Mouse (Mus musculus) T-helper 1 cell (primary cell): Measurements from ENCODE around the gene Gnb4.

Experiments
- in situ Hi-C: fragments of 300-600 bp; cut with MboI, MseI; formaldehyde crosslinking; loops from one replicate; pipeline ENCODE4 v1.15.1; 2025; ENCODE audit warnings: high pct_unique_total_duplicates

Gnb4 gene

GRCm38 (mm10) chr3:32615376-32615775 is 1.0 kb downstream of the Gnb4 start:
- in situ Hi-C loops: no loop called here

- in situ Hi-C loops: loop anchor here (5.0 kb wide), 1 partner anchor 83 kb away; no protein-coding TSS in a partner anchor
These were observed 1.6 kb downstream of the Gnb4 start for GRCm38 (mm10) chr3:32614786-32615185.

GRCm38 (mm10) chr3:32611606-32612170 is 4.7 kb downstream of the Gnb4 start:
- in situ Hi-C loops: loop anchor here (5.0 kb wide), 1 partner anchor 86 kb away; no protein-coding TSS in a partner anchor

- in situ Hi-C loops: loop anchor here (5.0 kb wide), 1 partner anchor 87 kb away; no protein-coding TSS in a partner anchor
These were observed 5.8 kb downstream of the Gnb4 start for GRCm38 (mm10) chr3:32610560-32610959.

- in situ Hi-C loops: no loop called here
These were observed 7.2 kb downstream of the Gnb4 start for GRCm38 (mm10) chr3:32609233-32609632.

- in situ Hi-C loops: no loop called here
These were observed 15.3 kb downstream of the Gnb4 start for GRCm38 (mm10) chr3:32601055-32601454.

DNA sequence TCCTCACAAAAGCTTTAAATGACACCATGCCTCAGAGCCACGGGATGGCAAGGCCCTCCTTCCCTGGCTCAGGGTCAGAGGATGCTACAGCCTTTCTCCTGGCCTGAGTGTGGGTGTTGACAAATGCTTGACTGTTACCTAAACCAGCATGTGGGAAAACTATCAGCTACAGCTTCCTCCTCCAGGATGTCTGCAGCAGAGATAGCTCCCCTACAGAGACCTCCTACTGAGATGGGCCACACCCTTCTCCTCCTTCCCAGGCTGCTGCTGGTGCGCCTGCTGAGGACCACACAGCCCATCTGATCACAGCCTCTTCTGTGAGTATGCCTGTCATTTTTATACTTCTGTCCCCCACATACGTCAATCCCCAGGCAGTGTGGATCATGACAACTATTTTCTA is 17.1 kb downstream of the Gnb4 start:
- in situ Hi-C loops: loop anchor here (10.0 kb wide), 1 partner anchor 1215 kb away; no protein-coding TSS in a partner anchor

GRCm38 (mm10) chr3:32595080-32595479 is 21.3 kb downstream of the Gnb4 start:
- in situ Hi-C loops: loop anchor here (10.0 kb wide), 1 partner anchor 1220 kb away; no protein-coding TSS in a partner anchor

GRCm38 (mm10) chr3:32586274-32586673 is 30.1 kb downstream of the Gnb4 start:
- in situ Hi-C loops: no loop called here

- in situ Hi-C loops: no loop called here
These were observed 32.9 kb downstream of the Gnb4 start for GRCm38 (mm10) chr3:32583489-32583888.

DNA sequence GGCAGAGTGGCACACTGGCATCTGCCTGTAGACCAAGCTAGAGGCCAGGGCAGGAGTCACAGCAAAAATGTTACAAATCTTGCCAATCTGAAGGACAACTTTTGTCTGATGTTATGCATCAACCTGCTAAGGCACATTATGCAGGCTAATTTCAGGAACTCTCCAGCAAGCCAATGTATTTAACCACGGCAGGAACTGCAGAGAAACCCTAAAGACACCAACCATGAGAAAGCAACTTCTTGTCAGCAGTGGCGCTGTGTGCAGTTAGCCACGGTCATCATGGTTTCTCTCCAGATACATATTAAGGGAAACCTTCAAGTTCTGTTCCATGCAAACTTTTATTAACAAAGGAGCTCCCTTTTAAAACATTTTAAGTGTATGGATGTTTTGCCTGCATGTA is 34.5 kb downstream of the Gnb4 start:
- in situ Hi-C loops: no loop called here

DNA sequence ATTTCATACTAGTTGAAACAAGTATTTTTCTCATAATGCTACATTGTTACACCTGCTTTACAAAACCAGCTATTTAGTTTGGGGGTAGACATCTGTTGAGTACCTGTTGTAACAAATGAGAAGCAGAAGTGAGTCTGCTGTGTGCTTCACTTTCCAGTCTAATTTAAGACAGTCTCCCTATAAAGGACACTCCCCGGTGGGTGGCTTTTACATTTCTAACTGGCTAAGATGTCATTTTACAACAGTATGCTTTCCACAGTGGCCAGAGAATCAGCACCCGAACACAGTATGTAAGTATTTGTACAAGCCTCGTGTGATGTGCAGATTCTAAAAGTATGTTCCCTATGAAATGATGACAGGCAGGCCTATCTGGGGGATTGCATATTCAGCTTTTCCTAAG is 35.6 kb downstream of the Gnb4 start:
- in situ Hi-C loops: no loop called here

GRCm38 (mm10) chr3:32578772-32579171 is 37.6 kb downstream of the Gnb4 start:
- in situ Hi-C loops: no loop called here

GRCm38 (mm10) chr3:32575151-32575550 is 41.2 kb downstream of the Gnb4 start:
- in situ Hi-C loops: no loop called here

- in situ Hi-C loops: no loop called here
These were observed 42.5 kb downstream of the Gnb4 start for GRCm38 (mm10) chr3:32573881-32574280.

GRCm38 (mm10) chr3:32573086-32573485 is 43.3 kb downstream of the Gnb4 start:
- in situ Hi-C loops: no loop called here

- in situ Hi-C loops: no loop called here
These were observed 53.0 kb downstream of the Gnb4 start for GRCm38 (mm10) chr3:32563401-32563800.

- in situ Hi-C loops: no loop called here
These were observed 63.3 kb downstream of the Gnb4 start for GRCm38 (mm10) chr3:32553061-32553460.

- in situ Hi-C loops: no loop called here
These were observed 78.3 kb downstream of the Gnb4 start for GRCm38 (mm10) chr3:32538091-32538490.

DNA sequence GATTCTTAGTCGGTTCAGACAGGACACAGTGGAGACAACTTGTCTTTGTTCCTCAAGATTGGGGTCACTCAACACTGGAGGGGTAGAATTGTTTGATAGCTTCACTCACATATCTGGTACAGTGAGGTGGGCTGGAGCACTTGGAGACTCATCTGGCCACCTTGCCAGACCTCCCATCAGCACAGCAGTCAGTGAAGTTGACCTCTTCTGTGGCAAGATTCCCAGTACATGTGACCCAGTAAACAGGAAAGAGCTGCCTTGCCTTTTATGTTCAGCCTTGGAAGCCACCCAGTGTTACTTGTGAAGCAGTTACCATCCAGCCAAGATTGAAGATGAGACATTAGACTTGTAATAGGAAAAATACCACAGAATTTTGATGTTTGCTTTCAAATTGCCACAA is 78.8 kb downstream of the Gnb4 start:
- in situ Hi-C loops: no loop called here

DNA sequence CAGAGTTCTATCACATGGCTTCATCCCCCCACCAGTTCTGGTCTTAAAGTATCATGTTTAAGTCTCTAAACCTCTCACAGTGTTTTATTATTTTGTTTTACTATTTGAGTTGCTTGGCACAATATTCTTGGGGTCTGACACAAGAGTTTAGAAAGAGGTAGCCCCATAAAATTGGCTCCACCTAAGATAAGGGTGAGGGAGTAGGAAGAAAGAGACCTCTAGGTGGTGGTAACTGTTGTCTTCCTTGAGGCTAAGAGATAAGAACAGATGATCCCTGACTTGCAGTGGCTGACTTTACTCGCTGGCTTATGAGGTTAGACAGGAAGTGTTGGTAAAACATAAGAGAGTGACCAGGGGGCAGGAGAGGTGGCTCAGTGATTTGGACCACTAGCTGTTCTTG is 80.7 kb downstream of the Gnb4 start:
- in situ Hi-C loops: no loop called here
